Mouse (Mus musculus) liver, postnatal 0 days (tissue): ENCODE measurements around the gene Kcna3.

Source experiments
- CTCF ChIP-seq: sonication (generic); IDR thresholded peaks from 2 replicates; pipeline ENCODE4 v1.5.1; 2016; ENCODE audit warnings: antibody characterized with exemption, low read depth
- EP300 ChIP-seq: IDR thresholded peaks from 2 replicates; pipeline ENCODE4 v1.6.1; 2016; ENCODE audit warnings: antibody characterized with exemption, low read depth, mild to moderate bottlenecking

DNA sequence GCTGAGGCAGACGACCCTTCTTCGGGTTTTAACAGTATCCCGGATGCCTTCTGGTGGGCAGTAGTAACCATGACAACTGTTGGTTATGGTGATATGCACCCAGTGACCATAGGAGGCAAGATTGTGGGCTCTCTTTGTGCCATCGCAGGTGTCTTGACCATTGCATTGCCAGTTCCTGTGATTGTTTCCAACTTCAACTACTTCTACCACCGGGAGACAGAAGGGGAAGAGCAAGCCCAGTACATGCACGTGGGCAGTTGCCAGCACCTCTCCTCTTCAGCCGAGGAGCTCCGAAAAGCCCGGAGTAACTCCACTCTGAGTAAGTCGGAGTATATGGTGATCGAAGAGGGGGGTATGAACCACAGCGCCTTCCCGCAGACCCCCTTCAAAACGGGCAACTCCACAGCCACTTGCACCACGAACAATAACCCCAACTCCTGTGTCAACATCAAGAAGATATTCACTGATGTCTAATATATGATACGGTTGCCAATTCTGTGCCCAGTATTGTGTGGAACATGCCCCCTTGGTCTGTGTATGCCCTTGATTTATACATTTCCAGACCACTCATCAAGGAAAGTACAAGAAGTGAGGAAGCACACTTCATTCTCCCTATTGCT, 1.7 kb downstream of the Kcna3 start:
- no peak for TF ChIP-seq CTCF
- TF ChIP-seq EP300, result no peak
